Mouse (Mus musculus): ENCODE measurements at regions not wholly inside any gene's neighbourhood (a gene's known extent, or its start where the extent isn't known, plus 50 kb on each side); places are given as distances from the start of the nearest gene placed in this dataset.

DNA sequence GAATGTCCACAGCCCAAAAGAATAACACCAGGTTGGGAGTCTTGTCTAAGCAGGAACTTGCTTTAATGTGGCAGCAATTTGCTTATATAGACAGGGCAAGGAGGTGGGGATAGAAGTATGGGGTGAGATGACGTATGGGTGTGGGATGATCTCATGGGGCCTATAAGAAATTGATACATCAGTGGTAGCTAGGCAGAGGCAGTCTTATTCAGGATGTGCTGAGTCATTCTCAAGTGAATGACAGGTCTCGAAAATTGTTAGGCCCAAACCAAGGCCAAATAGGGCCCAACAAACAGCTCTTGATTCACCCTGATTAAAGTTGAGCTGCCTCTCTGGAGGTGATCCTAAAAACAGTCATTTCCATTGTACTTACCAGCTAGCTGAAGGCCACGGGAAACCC, 162.3 kb upstream of the Zc3h12c start:
- Histone ChIP-seq H3K27me3 (ENCODE audit: control insufficient read depth, insufficient read depth, low read length) (no peaks in the 10 kb centered on the region), H3K9me3 (ENCODE audit: control insufficient read depth, low read length) (no peaks in the 10 kb centered on the region), H3K27ac (no peak overlapping the region), H3K4me1 (replicated peaks; ENCODE audit: control insufficient read depth in 2 of 2, insufficient read depth in 2 of 2, low read length in 1 of 2) (no peaks in the 10 kb centered on the region), H3K9ac (replicated peaks) (no peak overlapping the region), H3K4me2 (ENCODE audit: low read depth) (no peak overlapping the region), H3K36me3 (replicated peaks; ENCODE audit: control insufficient read depth, insufficient read depth, low read depth) (no peaks in the 10 kb centered on the region), H3K4me3 (ENCODE audit: insufficient read depth in 1 of 2, low read depth in 2 of 2, low read length in 2 of 2) (no peak overlapping the region)
- DNase-seq (ENCODE audit: low read depth in 3 of 3, low spot score in 3 of 3), result no peak
- WGBS (ENCODE audit: insufficient replicate concordance), result 49% methylated on average over 3 of the region's 3 CpGs
- ATAC-seq (ENCODE audit: insufficient read depth), result no peak
- TF ChIP-seq CTCF (IDR thresholded peaks at IDR 0.05; ENCODE audit: low read depth) (no peak), EP300 (IDR thresholded peaks at IDR 0.05; ENCODE audit: low read depth) (no peak)

- H3K9ac ChIP-seq (replicated peaks), result no peak overlapping the region
- H3K36me3 ChIP-seq (replicated peaks; ENCODE audit: control insufficient read depth, insufficient read depth, low read depth), result no peaks in the 10 kb centered on the region
- no peaks in the 10 kb centered on the region for H3K4me1 ChIP-seq (replicated peaks; ENCODE audit: control insufficient read depth in 2 of 2, insufficient read depth in 2 of 2, low read length in 1 of 2)
- no peaks in the 10 kb centered on the region for H3K9me3 ChIP-seq (ENCODE audit: control insufficient read depth, low read length)
- no peak for TF ChIP-seq CTCF (IDR thresholded peaks at IDR 0.05; ENCODE audit: low read depth)
- no peak for TF ChIP-seq EP300 (IDR thresholded peaks at IDR 0.05; ENCODE audit: low read depth)
- no peak overlapping the region for H3K27ac ChIP-seq
- WGBS (ENCODE audit: insufficient replicate concordance), result 64% methylated on average over 2 of the region's 2 CpGs
- no peak overlapping the region for H3K4me3 ChIP-seq (ENCODE audit: insufficient read depth in 1 of 2, low read depth in 2 of 2, low read length in 2 of 2)
- H3K27me3 ChIP-seq (ENCODE audit: control insufficient read depth, insufficient read depth, low read length), result no peaks in the 10 kb centered on the region
- ATAC-seq (ENCODE audit: insufficient read depth) (no peak), DNase-seq (ENCODE audit: low read depth in 3 of 3, low spot score in 3 of 3) (no peak)
- no peak overlapping the region for H3K4me2 ChIP-seq (ENCODE audit: low read depth)
Observed at GRCm38 (mm10) chr9:52324347-52324746, 156.0 kb upstream of the Zc3h12c start.

GRCm38 (mm10) chr9:52323757-52324156, 155.4 kb upstream of the Zc3h12c start:
- H3K27ac ChIP-seq, result no peak overlapping the region
- H3K9ac ChIP-seq (replicated peaks), result no peak overlapping the region
- H3K4me2 ChIP-seq (ENCODE audit: low read depth), result no peak overlapping the region
- H3K27me3 ChIP-seq (ENCODE audit: control insufficient read depth, insufficient read depth, low read length), result no peaks in the 10 kb centered on the region
- H3K4me1 ChIP-seq (replicated peaks; ENCODE audit: control insufficient read depth in 2 of 2, insufficient read depth in 2 of 2, low read length in 1 of 2), result no peaks in the 10 kb centered on the region
- H3K36me3 ChIP-seq (replicated peaks; ENCODE audit: control insufficient read depth, insufficient read depth, low read depth), result no peaks in the 10 kb centered on the region
- ATAC-seq (ENCODE audit: insufficient read depth) (no peak), DNase-seq (ENCODE audit: low read depth in 3 of 3, low spot score in 3 of 3) (no peak)
- no peak for TF ChIP-seq EP300 (IDR thresholded peaks at IDR 0.05; ENCODE audit: low read depth)
- TF ChIP-seq CTCF (IDR thresholded peaks at IDR 0.05; ENCODE audit: low read depth), result peak; percentile 30
- no peaks in the 10 kb centered on the region for H3K9me3 ChIP-seq (ENCODE audit: control insufficient read depth, low read length)
- no peak overlapping the region for H3K4me3 ChIP-seq (ENCODE audit: insufficient read depth in 1 of 2, low read depth in 2 of 2, low read length in 2 of 2)
- WGBS (ENCODE audit: insufficient replicate concordance), result 48% methylated on average over 1 of the region's 1 CpGs

GRCm38 (mm10) chr9:52323226-52323625, 154.9 kb upstream of the Zc3h12c start:
- Histone ChIP-seq H3K4me2 (ENCODE audit: low read depth) (no peak overlapping the region), H3K9me3 (ENCODE audit: control insufficient read depth, low read length) (no peaks in the 10 kb centered on the region), H3K27ac (no peak overlapping the region), H3K4me1 (replicated peaks; ENCODE audit: control insufficient read depth in 2 of 2, insufficient read depth in 2 of 2, low read length in 1 of 2) (no peaks in the 10 kb centered on the region), H3K9ac (replicated peaks) (no peak overlapping the region), H3K4me3 (ENCODE audit: insufficient read depth in 1 of 2, low read depth in 2 of 2, low read length in 2 of 2) (no peak overlapping the region), H3K36me3 (replicated peaks; ENCODE audit: control insufficient read depth, insufficient read depth, low read depth) (no peaks in the 10 kb centered on the region), H3K27me3 (ENCODE audit: control insufficient read depth, insufficient read depth, low read length) (no peaks in the 10 kb centered on the region)
- WGBS (ENCODE audit: insufficient replicate concordance), result 74% methylated on average over 6 of the region's 6 CpGs
- TF ChIP-seq EP300 (IDR thresholded peaks at IDR 0.05; ENCODE audit: low read depth) (no peak), CTCF (IDR thresholded peaks at IDR 0.05; ENCODE audit: low read depth) (no peak)
- no peak for ATAC-seq (ENCODE audit: insufficient read depth)
- no peak for DNase-seq (ENCODE audit: low read depth in 3 of 3, low spot score in 3 of 3)

DNA sequence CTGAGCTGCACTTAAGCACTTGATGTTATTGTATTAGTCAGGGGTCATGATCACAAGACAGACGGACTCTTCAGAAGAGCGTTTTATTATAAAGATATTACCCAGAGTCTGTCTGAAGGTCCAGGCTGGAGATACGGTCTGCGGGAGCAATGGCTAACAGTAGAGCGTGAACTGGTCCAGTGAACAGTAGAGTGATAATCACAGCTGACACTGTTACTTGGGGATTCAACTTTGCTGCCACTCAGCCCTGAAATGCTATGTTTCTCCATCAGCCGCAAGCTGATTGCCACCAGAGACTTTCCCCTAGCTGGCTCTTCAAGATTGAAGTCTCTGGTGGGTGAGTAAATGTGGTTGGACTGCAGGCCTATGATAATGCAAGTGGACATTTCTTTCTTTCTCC, 133.1 kb upstream of the Zc3h12c start:
- Histone ChIP-seq H3K4me1 (replicated peaks; ENCODE audit: control insufficient read depth in 2 of 2, insufficient read depth in 2 of 2, low read length in 1 of 2) (no peaks in the 10 kb centered on the region), H3K9ac (replicated peaks) (no peak overlapping the region), H3K27me3 (ENCODE audit: control insufficient read depth, insufficient read depth, low read length) (no peaks in the 10 kb centered on the region), H3K36me3 (replicated peaks; ENCODE audit: control insufficient read depth, insufficient read depth, low read depth) (no peaks in the 10 kb centered on the region), H3K4me2 (ENCODE audit: low read depth) (no peak overlapping the region), H3K9me3 (ENCODE audit: control insufficient read depth, low read length) (no peaks in the 10 kb centered on the region), H3K4me3 (ENCODE audit: insufficient read depth in 1 of 2, low read depth in 2 of 2, low read length in 2 of 2) (no peak overlapping the region), H3K27ac (no peak overlapping the region)
- DNase-seq (ENCODE audit: low read depth in 3 of 3, low spot score in 3 of 3) (no peak), ATAC-seq (ENCODE audit: insufficient read depth) (no peak)
- WGBS (ENCODE audit: insufficient replicate concordance), result 69% methylated on average over 6 of the region's 6 CpGs
- TF ChIP-seq CTCF (IDR thresholded peaks at IDR 0.05; ENCODE audit: low read depth) (no peak), EP300 (IDR thresholded peaks at IDR 0.05; ENCODE audit: low read depth) (no peak)
